Mouse (Mus musculus): ENCODE data around the gene Itgad.

DNA sequence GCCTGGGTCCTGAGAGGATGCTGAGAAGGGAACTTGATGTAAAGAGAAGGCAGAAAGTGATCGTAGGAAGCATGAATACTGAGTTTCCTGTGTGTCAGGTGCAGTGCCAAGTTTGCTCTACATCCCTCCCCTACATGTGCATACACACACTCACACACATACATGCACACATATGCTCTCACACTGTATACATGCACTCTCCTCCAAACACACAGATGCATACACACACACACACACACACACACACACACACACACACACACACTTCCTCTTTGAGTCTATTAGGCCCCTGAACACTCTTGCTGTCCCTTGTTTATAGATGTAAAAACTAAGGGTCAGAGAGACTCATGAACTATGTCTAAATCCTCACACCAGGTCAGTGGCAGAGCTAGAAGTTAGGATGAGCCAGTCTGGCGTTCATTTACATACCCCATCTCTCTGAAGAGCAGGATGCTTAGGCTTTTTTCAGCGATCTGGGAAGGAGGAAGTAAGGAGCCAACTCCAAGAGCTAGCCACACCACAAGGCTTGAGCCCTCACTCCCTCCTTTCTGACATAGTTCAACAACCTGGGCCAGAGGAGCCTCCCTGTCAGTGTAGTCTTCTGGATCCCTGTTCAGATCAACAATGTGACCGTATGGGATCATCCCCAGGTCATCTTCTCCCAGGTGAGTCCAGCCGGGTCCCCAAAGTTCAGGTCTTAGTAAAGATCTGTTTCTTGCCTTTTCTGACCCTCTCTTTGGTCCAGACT, 38.8 kb upstream of the Itgad start:
- TF ChIP-seq POLR2A (IDR thresholded peaks at IDR 0.05; ENCODE audit: borderline replicate concordance, extremely low read depth, insufficient read depth, insufficient read length, poor library complexity, severe bottlenecking) (no peak), CTCF (IDR thresholded peaks at IDR 0.05; ENCODE audit: borderline replicate concordance, extremely low read depth, insufficient read depth, insufficient read length) (no peak)

Measured in brain, embryonic 14.5 days (tissue).